Mouse (Mus musculus): ENCODE data around the gene Cnn2. TPM values are rescaled to one million over a fixed set of nuclear protein-coding genes. Genes with fewer than 3 reads are reported as not detected.
A peak's percentile ranks its signal among the peaks of the same experiment; 100 is the strongest.

The Cnn2 gene
- polyA plus RNA-seq, 1 experiment from 2014 or later, result 37.1 TPM

DNA sequence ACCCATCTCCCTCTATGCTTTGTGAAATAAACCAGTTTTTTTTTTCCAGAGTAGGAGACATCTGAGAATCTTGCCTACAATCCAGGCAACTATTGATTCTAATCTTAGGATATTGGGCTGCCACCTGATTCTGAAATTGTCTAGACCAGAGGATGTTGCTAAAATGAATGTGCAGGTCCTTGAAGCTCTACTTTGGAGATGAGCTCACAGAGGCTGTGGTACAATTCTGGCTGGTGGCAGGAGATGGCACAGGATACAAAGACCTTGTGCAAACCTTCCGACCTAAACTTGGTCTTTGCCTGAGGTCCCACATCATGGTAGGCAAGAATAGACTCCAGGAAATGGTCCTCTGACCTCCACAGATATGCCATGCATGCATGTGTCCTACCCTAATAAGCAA is 7.3 kb downstream of the Cnn2 start:
- 97% methylated on average over 1 of the region's 1 CpGs for WGBS
- no peak overlapping the region for H3K27ac ChIP-seq

DNA sequence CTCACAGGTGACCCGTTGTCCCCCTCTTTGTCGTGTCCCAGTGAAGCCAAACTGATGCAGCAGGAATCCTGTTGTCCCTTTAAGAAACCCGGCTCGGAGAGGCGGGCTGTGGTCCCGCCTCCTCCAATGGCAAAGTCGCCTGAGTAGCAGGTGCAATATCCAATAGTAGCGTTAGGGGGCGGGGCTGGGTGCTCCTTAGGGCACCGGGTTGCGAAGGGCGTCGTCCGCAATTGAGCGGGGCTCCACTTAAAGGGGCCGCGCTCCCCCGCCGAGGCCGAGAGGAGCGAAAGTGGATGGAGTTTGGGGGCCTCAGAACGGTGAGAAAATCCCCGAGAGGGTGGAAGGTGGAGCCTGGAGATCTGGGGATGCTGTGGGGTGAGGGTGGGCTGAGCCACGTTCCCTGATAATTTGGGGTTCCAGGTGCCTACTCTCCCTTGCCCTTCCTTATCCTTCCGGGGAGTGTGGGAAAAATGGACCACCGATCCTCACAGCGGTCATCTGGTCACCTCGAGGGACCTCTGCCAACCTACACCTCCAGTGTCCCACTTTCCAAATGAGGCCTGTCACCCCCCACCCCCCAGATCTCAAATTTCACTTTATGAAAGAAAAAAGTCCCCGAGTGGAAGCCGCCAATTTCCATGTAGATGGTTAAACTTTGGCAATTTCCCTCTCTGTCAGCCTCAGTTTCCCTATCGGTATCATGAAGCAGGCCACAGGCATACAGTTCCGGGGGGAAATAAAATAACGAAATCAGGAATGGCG is 8.1 kb downstream of the Cnn2 start, which contains the start of gene Abca7:
Abca7 (plus strand) TSS at position 223 of the 762 bp plus-strand sequence.
- peak within 1 kb of the TSS; percentile 48 for H3K4me3 ChIP-seq (replicated peaks)
- H3K9ac ChIP-seq (replicated peaks), result peak within 1 kb of the TSS; percentile 55; the same call in 1 of the 2 replicates
- H3K36me3 ChIP-seq, result no peaks in the 10 kb centered on the region
- ATAC-seq, result peak; percentile 89
- peak within 1 kb of the TSS; percentile 57 for H3K27ac ChIP-seq
- peaks cover 24% of the 10 kb centered on the region for H3K27me3 ChIP-seq
- H3K4me2 ChIP-seq (replicated peaks), result peak within 1 kb of the TSS; percentile 70
- H3K9me3 ChIP-seq, result no peaks in the 10 kb centered on the region
- peaks cover 20% of the 10 kb centered on the region for H3K4me1 ChIP-seq (replicated peaks)
- WGBS, result under 1% methylated on average over 34 of the region's 34 CpGs

More for the DNA sequence above, 7.3 kb downstream of the Cnn2 start:
- H3K4me3 ChIP-seq (replicated peaks), result 0 out of 2 replicates have a peak overlapping the region, but pooled peaks have one; percentile 48
- peaks cover 20% of the 10 kb centered on the region for H3K4me1 ChIP-seq (replicated peaks)
- H3K27me3 ChIP-seq, result peaks cover 25% of the 10 kb centered on the region
- H3K9ac ChIP-seq (replicated peaks), result no peak overlapping the region
- peak overlapping the region; percentile 70; the same call in 1 of the 2 replicates for H3K4me2 ChIP-seq (replicated peaks)
- no peak for ATAC-seq
- no peaks in the 10 kb centered on the region for H3K9me3 ChIP-seq
- H3K36me3 ChIP-seq, result no peaks in the 10 kb centered on the region; the same call in 1 of the 2 replicates

DNA sequence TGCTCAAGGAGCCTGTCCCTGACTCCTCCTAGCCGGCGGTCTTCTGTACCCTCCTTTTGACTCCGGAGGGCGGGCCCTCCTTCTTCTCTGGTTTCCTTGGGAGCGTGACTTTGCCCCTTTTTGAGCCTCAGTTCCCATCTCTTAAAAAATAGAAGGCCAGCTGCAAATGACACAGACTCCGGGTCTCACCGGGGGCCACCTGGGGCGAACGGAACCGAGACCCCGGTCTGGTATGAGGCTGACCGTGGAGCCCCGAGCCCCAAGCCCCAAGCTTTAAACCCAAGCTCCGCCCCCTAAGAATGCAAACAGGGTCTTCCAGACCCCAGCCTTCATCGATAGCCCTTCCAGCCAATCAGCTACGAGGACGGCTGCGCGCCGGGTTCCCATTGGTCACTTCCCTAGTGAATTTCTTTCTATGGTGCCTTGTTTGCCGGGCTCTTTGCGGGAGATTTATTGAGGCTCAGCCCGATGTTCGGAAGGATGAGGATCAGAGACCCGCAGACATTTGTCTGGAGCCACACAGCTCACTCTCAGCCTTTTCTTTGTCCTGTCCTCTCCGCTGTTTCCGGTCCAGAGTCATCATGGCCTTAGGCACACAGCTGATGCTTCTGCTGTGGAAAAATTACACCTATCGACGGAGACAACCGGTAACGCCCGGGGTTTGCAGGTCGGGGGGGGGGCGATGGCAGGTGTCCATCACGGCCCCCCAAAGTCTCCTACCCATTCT is 8.8 kb downstream of the Cnn2 start:
- Histone ChIP-seq H3K4me3 (replicated peaks) (peak overlapping the region; percentile 48), H3K9me3 (no peaks in the 10 kb centered on the region), H3K4me2 (replicated peaks) (peak overlapping the region; percentile 70), H3K36me3 (no peaks in the 10 kb centered on the region), H3K27ac (peak overlapping the region; percentile 57), H3K27me3 (peaks cover 32% of the 10 kb centered on the region), H3K4me1 (replicated peaks) (peaks cover 20% of the 10 kb centered on the region), H3K9ac (replicated peaks) (peak overlapping the region; percentile 55)
- peak; percentile 69 for ATAC-seq
- WGBS, result under 1% methylated on average over 35 of the region's 35 CpGs

DNA sequence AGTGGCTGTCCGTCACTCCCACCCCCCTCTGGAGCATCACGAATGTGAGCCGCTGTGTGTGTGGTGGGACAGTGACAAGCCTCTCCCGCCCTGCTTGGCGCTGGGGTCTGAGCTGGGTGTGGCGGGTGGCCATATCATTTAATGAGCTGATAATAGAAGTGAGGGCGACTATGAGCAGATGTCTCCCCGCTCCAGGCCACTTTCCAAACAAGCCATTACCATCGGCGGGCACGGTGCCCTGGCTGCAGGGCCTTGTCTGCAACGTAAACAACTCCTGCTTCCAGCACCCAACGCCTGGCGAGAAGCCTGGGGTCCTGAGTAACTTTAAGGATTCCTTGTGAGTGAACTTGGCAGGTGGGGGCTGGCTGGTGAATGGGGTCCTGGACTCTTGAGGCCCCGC is 9.4 kb downstream of the Cnn2 start:
- ATAC-seq, result peak; percentile 29
- Histone ChIP-seq H3K9ac (replicated peaks) (peak overlapping the region; percentile 55), H3K9me3 (no peaks in the 10 kb centered on the region), H3K4me2 (replicated peaks) (peak overlapping the region; percentile 70), H3K36me3 (no peaks in the 10 kb centered on the region), H3K4me1 (replicated peaks) (peaks cover 20% of the 10 kb centered on the region), H3K4me3 (replicated peaks) (peak overlapping the region; percentile 48), H3K27ac (peak overlapping the region; percentile 47; the same call in 1 of the 2 replicates), H3K27me3 (peaks cover 38% of the 10 kb centered on the region)
- 5% methylated on average over 15 of the region's 15 CpGs for WGBS

DNA sequence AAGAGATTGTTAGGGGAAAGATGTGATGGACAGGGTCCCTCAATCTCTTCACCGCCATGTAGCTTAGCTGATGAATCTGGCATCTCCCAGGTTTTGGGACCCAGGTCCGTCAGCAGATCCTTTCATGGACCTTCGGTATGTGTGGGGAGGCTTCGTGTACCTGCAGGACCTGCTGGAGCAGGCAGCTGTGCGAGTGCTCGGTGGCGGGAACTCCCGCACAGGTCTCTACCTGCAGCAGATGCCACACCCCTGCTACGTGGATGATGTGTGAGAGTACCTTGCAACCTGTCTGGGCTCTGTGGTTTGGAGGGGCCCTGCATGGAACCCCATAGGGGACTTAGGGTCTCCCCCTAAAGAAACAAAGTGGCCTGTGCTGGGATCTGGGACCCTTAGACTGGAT is 13.6 kb downstream of the Cnn2 start:
- no peaks in the 10 kb centered on the region for H3K9me3 ChIP-seq
- no peak overlapping the region for H3K4me3 ChIP-seq (replicated peaks)
- peaks cover 58% of the 10 kb centered on the region for H3K27me3 ChIP-seq
- H3K27ac ChIP-seq, result no peak overlapping the region
- ATAC-seq, result no peak
- no peak overlapping the region for H3K9ac ChIP-seq (replicated peaks)
- 79% methylated on average over 9 of the region's 9 CpGs for WGBS
- H3K4me2 ChIP-seq (replicated peaks), result no peak overlapping the region
- H3K36me3 ChIP-seq, result 0 out of 2 replicates have a peak, but pooled peaks cover 6% of the 10 kb centered on the region
- peaks cover 15% of the 10 kb centered on the region for H3K4me1 ChIP-seq (replicated peaks)

DNA sequence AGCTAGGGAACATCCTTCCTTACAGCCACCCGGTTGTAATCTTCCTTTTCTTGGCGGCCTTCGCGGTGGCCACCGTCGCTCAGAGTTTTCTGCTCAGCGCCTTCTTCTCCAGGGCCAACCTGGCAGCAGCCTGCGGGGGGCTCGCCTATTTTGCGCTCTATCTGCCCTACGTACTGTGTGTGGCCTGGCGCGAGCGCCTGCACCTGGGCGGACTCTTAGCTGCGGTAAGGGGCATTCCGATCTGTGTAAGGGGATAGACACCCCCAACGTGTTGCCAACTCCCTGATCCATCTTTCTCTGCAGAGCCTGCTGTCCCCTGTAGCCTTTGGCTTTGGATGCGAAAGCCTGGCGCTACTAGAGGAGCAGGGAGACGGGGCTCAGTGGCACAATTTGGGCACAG is 14.4 kb downstream of the Cnn2 start:
- no peak for ATAC-seq
- WGBS, result 15% methylated on average over 21 of the region's 21 CpGs
- no peak overlapping the region for H3K4me3 ChIP-seq (replicated peaks)
- no peaks in the 10 kb centered on the region for H3K9me3 ChIP-seq
- no peak overlapping the region; the same call in 1 of the 2 replicates for H3K9ac ChIP-seq (replicated peaks)
- peaks cover 9% of the 10 kb centered on the region for H3K4me1 ChIP-seq (replicated peaks)
- peaks cover 7% of the 10 kb centered on the region; the same call in 1 of the 2 replicates for H3K36me3 ChIP-seq
- peaks cover 58% of the 10 kb centered on the region for H3K27me3 ChIP-seq
- H3K4me2 ChIP-seq (replicated peaks), result no peak overlapping the region
- no peak overlapping the region for H3K27ac ChIP-seq

DNA sequence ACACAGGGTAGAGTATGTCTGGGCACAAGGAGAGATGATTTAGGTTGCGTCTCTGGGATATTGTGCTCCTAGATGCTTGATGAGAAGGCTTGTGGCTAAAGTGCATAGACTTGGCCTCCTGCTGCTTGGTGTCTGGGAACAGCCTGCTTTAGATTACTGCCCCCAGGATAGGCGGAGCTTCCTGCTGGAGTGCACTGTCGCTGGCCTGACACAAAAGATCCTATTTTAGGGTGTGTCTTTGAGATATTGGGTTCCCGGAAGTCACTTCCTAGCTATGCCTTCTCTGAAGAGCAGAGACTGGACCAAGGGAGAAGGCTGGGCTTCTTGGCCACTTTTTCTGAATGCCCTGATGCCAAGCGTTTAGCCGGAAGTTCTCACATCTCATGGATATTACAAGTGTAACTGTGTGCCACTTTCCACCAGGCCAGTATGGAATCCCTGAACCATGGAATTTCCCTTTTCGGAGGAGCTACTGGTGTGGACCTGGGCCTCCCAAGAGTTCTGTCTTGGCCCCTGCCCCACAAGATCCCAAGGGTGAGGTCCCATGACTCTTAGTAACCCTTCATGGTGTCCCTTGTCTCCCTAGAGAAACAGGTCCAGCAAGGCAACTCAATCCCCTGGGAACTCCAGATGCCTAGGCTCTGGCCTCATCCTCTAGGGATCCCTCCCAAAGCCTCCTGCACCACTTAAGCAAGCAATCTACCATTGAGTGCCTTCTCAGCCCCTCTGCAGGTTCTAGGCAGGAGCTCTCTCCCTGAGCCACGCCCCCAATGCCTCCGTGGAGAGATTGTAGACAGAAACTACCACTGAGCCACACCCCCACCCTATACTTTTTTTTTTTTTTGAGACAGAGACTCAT is 15.2 kb downstream of the Cnn2 start:
- Histone ChIP-seq H3K27ac (no peak overlapping the region), H3K4me3 (replicated peaks) (no peak overlapping the region), H3K9me3 (no peaks in the 10 kb centered on the region), H3K36me3 (peaks cover 14% of the 10 kb centered on the region), H3K27me3 (peaks cover 51% of the 10 kb centered on the region), H3K4me2 (replicated peaks) (no peak overlapping the region), H3K4me1 (replicated peaks) (peaks cover under 1% of the 10 kb centered on the region; the same call in 1 of the 2 replicates), H3K9ac (replicated peaks) (no peak overlapping the region)
- ATAC-seq, result no peak
- WGBS, result 61% methylated on average over 9 of the region's 9 CpGs

DNA sequence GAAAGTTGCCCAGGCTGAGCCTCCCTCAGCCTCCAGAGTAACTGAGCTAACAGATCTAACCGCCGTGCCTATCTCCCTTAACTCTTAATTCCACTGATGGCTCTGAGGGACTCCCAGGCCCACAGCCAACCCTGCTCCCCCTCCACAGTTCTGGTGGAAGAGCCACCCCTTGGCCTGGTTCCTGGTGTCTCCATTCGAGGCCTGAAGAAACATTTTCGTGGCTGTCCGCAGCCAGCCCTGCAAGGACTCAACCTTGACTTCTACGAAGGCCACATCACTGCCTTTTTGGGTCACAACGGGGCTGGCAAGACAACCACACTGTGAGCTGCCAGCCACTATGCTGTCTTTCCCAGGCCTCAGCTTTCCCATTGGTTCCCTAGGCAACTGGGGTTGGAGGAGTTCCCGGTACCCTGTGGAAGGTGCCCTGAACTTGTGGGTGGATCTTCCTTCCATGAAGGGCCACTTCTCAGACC is 15.9 kb downstream of the Cnn2 start:
- H3K4me3 ChIP-seq (replicated peaks), result no peak overlapping the region
- no peak overlapping the region for H3K27ac ChIP-seq
- peaks cover 47% of the 10 kb centered on the region for H3K27me3 ChIP-seq
- no peaks in the 10 kb centered on the region for H3K4me1 ChIP-seq (replicated peaks)
- H3K36me3 ChIP-seq, result peaks cover 21% of the 10 kb centered on the region
- ATAC-seq, result no peak
- peaks cover 6% of the 10 kb centered on the region; the same call in 1 of the 2 replicates for H3K9me3 ChIP-seq
- no peak overlapping the region for H3K4me2 ChIP-seq (replicated peaks)
- WGBS, result 93% methylated on average over 8 of the region's 8 CpGs
- H3K9ac ChIP-seq (replicated peaks), result no peak overlapping the region

DNA sequence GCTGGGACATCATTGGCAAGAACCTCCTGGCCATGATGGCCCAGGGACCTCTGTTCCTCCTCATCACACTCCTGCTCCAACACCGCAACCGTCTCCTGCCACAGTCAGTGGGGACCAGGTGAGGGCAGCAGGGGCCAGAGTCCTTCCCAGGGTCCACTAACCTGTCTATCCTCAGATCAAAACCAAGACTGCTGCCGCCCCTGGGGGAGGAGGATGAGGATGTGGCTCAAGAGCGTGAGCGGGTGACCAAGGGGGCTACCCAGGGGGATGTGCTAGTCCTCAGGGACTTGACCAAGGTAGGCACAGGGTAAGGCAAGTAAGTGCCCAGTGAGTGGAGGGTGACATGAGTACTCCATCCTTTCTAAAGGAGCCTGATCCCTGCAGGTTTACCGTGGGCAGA is 23.4 kb downstream of the Cnn2 start:
- H3K4me2 ChIP-seq (replicated peaks), result no peak overlapping the region
- H3K27ac ChIP-seq, result no peak overlapping the region
- WGBS, result 79% methylated on average over 6 of the region's 6 CpGs
- peaks cover 22% of the 10 kb centered on the region for H3K9me3 ChIP-seq
- H3K27me3 ChIP-seq, result peaks cover 57% of the 10 kb centered on the region
- no peak overlapping the region for H3K4me3 ChIP-seq (replicated peaks)
- no peak overlapping the region for H3K9ac ChIP-seq (replicated peaks)
- peaks cover 42% of the 10 kb centered on the region for H3K36me3 ChIP-seq
- H3K4me1 ChIP-seq (replicated peaks), result no peaks in the 10 kb centered on the region
- ATAC-seq, result no peak

DNA sequence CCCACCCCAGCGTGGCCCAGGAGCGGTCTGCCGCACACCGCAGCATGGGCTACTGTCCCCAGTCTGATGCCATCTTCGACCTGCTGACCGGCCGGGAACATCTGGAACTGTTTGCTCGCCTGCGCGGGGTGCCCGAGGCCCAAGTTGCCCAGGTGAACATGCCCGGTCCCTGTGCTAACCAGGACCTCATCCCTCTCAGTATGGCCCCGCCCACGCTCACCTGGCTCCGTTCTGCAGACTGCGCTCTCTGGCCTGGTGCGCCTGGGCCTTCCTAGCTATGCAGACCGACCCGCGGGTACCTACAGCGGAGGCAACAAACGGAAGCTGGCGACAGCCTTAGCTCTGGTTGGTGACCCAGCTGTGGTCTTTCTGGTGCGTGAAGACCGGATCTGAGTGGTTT is 25.2 kb downstream of the Cnn2 start:
- Histone ChIP-seq H3K9ac (replicated peaks) (no peak overlapping the region), H3K36me3 (peaks cover 34% of the 10 kb centered on the region), H3K4me2 (replicated peaks) (no peak overlapping the region), H3K27me3 (peaks cover 71% of the 10 kb centered on the region), H3K4me3 (replicated peaks) (no peak overlapping the region), H3K27ac (no peak overlapping the region), H3K4me1 (replicated peaks) (no peaks in the 10 kb centered on the region), H3K9me3 (peaks cover 22% of the 10 kb centered on the region)
- 30% methylated on average over 25 of the region's 25 CpGs for WGBS
- no peak for ATAC-seq

DNA sequence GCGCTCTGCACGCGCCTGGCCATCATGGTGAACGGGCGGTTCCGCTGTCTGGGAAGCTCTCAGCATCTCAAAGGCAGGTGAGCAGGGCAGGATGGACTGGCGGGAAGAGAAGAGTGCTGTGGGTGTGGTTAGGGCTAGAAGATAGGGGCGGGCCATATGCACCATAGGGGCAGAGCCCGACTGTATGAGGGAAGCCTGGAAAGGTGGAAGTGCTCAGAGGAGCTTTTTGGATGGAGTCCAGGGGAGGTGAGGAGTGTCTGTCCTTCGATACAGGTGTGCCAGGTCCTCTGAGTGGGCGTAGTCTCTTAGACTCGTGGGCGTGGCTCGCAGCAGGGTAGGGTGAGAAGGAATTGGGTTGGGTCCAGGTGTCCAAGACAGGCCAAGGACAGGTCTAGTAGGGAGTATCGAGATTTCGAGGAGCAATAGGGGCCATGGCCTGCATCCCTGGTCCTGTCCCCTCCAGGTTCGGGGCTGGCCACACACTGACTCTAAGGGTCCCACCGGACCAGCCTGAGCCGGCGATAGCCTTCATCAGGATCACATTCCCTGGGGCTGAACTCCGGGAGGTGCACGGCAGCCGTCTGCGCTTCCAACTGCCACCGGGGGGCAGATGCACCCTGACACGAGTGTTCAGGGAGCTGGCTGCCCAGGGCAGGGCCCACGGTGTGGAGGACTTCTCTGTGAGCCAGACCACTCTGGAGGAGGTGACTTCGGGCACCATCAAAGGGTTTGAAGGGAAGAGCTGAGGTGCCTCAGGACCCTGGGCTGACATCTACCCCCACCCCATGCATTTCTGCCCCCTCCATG is 26.3 kb downstream of the Cnn2 start:
- Histone ChIP-seq H3K9me3 (peaks cover 16% of the 10 kb centered on the region), H3K4me1 (replicated peaks) (peaks cover 4% of the 10 kb centered on the region), H3K9ac (replicated peaks) (no peak overlapping the region), H3K27me3 (peaks cover 82% of the 10 kb centered on the region), H3K4me3 (replicated peaks) (no peak overlapping the region), H3K36me3 (peaks cover 25% of the 10 kb centered on the region), H3K4me2 (replicated peaks) (no peak overlapping the region), H3K27ac (no peak overlapping the region)
- 25% methylated on average over 28 of the region's 28 CpGs for WGBS
- no peak for ATAC-seq

All from midbrain, embryonic 13.5 days (tissue).